Mouse (Mus musculus) kidney, adult 2 months (tissue): ENCODE measurements around the gene Ppfia3. TPM values are rescaled to one million over a fixed set of nuclear protein-coding genes. Genes with fewer than 3 reads are reported as not detected.

ENCODE experiments used
- DNase-seq: peaks from one replicate; pipeline ENCODE4 v3.0.0; 2021
- H3K27ac ChIP-seq: fragments of 200-500 bp; 2 replicates; pipeline ENCODE4 v1.5.1; 2012; ENCODE audit warnings: low read depth, low read length, control low read depth, inconsistent platforms; ENCODE audit not compliant: insufficient read depth
- H3K27me3 ChIP-seq: fragments of 200-500 bp; replicated peaks from 2 replicates; pipeline ENCODE4 v1.6.1; 2012; ENCODE audit warnings: mild to moderate bottlenecking, moderate library complexity, low read length, inconsistent platforms; ENCODE audit not compliant: control insufficient read depth, insufficient read depth
- H3K36me3 ChIP-seq: fragments of 200-500 bp; 2 replicates; pipeline ENCODE4 v1.6.1; 2012; ENCODE audit warnings: mild to moderate bottlenecking, moderate library complexity, low read length, inconsistent platforms; ENCODE audit not compliant: control insufficient read depth, insufficient read depth
- H3K4me1 ChIP-seq: fragments of 200-500 bp; 2 replicates; pipeline ENCODE4 v1.6.1; 2011; ENCODE audit warnings: low read length; ENCODE audit not compliant: control insufficient read depth, insufficient read depth
- H3K4me3 ChIP-seq: fragments of 200-500 bp; 2 replicates; pipeline ENCODE4 v1.5.1; 2011; ENCODE audit warnings: mild to moderate bottlenecking, low read depth, low read length, control low read depth; ENCODE audit not compliant: insufficient read depth
- CTCF ChIP-seq: fragments of 200-500 bp; conservative IDR thresholded peaks from 2 replicates; pipeline ENCODE4 v1.5.1; 2011; ENCODE audit warnings: low read depth, mild to moderate bottlenecking, control low read depth, low read length, moderate library complexity, mixed read lengths; ENCODE audit not compliant: insufficient read depth, insufficient read length
- POLR2A ChIP-seq: fragments of 200-500 bp; IDR thresholded peaks from one replicate; pipeline ENCODE4 v1.6.1; 2011; ENCODE audit warnings: low read depth, low read length, control low read depth
- WGBS: fragments of 180-500 bp; shearing (Covaris S2); methylation state at CpG from one replicate; pipeline ENCODE4 v1.1.7; 2018; 5-methylcytosine and 5-hydroxymethylcytosine counted together
- polyA plus RNA-seq: library from polyadenylated mRNA; depleted of rRNA; stranded (reverse); fragments of >200 nt; gene quantifications from 2 replicates; pipeline ENCODE4 v1.2.3, GENCODE M21; 2012; rRNA removed

Ppfia3 gene
- polyA plus RNA-seq, 1 experiment, result 0.64 TPM

DNA sequence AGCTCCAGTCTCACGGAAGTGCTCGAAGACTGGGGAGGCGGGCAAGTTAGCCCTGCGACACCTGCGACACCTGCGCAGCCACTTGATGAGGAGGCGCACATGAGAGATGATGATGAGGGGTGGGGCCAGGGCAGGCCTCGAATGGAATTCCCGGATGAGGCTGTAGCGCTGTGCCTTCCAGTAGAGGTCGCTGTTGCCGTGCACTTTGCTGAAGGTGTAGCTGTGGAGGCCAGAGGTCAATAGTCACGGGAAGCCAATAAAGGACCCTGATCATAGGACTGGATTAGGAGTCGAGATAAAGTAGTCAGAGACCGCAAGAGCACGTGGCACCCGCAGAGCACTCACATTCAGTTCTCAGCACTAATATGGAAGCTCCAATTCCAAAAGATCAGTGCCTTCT is 61.5 kb downstream of the Ppfia3 start:
- Histone ChIP-seq H3K4me1 (no peaks in the 10 kb centered on the region), H3K27me3 (no peaks in the 10 kb centered on the region), H3K27ac (no peak overlapping the region), H3K36me3 (no peaks in the 10 kb centered on the region), H3K4me3 (no peak overlapping the region)
- TF ChIP-seq POLR2A (no peak), CTCF (peak; percentile 93)
- WGBS, result 24% methylated on average over 17 of the region's 17 CpGs
- peak; percentile 70 for DNase-seq

DNA sequence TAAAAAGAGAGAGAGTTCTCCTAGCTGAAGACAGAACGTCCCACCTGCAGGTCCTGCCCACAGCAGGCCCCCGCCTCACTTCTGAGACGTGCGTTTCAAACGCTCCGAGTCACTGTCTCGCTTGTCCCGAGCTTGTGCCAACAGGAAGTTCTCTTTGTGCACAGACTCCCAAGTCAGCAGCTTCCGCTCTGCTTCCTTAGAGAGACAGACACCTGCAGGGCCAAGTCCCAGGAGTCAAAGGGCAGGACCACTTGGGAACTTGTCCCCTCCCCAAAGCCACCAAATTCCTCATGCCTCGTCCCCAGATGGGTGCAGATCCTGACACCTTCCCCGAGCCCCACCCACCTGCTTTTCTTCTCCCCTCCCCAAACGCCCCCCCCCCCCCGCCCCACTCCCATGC is 62.0 kb downstream of the Ppfia3 start:
- Histone ChIP-seq H3K27ac (no peak overlapping the region), H3K36me3 (no peaks in the 10 kb centered on the region), H3K27me3 (no peaks in the 10 kb centered on the region), H3K4me1 (no peaks in the 10 kb centered on the region), H3K4me3 (no peak overlapping the region)
- WGBS, result 44% methylated on average over 12 of the region's 13 CpGs
- TF ChIP-seq CTCF, result no peak
- TF ChIP-seq POLR2A, result no peak
- no peak for DNase-seq

DNA sequence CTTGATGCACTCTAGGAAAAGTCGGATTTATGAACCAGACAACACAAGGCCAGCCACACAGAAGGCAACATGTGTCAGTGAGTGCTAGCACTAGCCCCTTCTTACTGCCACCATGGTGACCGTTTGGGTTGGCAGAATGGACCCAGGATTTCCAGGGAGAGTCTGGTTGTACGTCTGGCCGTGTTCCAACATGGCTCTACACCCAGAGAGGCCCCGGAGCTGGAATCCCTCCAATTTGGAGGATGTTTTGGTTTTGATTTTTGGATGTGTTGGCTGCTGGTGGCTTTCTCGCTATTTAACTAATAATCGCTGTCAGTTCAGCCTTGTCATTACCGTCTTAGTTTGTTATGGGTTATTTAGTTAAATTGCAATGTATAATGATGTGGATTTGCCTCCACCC is 64.2 kb downstream of the Ppfia3 start:
- Histone ChIP-seq H3K36me3 (no peaks in the 10 kb centered on the region), H3K4me1 (no peaks in the 10 kb centered on the region), H3K27me3 (no peaks in the 10 kb centered on the region), H3K4me3 (no peak overlapping the region), H3K27ac (no peak overlapping the region)
- no peak for TF ChIP-seq POLR2A
- TF ChIP-seq CTCF, result no peak
- WGBS, result 75% methylated on average over 8 of the region's 8 CpGs
- DNase-seq, result no peak

DNA sequence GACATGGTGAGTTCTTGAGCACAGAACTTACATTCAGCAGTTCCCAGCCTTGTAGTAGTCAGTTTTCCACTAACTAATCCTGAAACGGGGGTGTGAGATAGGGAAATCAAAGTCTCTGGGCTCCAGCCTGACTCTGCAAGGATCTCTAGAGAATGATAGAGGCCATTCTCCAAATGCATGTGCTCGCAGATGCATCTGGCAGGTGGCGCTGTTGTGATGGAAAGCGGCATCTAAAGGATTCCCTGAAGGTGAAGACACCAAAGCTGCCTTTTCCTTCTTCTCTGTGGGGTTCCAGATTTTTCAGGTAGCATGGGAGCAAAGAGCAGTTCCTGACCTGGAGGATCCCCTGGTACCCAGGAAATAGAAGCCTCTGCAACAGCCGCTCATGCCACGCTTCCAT is 66.5 kb downstream of the Ppfia3 start:
- H3K4me1 ChIP-seq, result no peaks in the 10 kb centered on the region
- H3K27me3 ChIP-seq, result no peaks in the 10 kb centered on the region
- H3K27ac ChIP-seq, result no peak overlapping the region
- WGBS, result 16% methylated on average over 6 of the region's 6 CpGs
- H3K4me3 ChIP-seq, result no peak overlapping the region
- no peaks in the 10 kb centered on the region for H3K36me3 ChIP-seq
- peak; percentile 74 for DNase-seq
- no peak for TF ChIP-seq POLR2A
- peak; percentile 79 for TF ChIP-seq CTCF

DNA sequence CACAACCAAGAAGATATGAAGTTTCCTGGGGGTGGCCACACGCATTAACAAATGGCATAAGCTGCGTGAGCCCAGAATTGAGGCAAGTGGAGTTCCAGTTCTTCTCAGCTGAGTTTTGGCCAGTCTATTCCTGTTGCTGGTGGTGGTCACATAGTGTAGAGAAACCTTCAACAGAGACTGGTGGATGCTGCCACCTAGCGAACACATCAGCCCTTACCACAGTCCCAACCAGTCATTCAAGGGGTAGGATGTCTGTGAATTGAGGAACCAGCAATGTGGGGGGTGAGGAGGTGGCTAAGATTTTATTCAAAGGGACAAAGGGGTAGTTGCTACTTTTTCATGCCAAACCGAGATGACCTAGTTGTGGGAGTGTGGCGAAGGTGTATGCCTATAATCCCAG is 67.1 kb downstream of the Ppfia3 start:
- Histone ChIP-seq H3K27ac (no peak overlapping the region), H3K4me3 (no peak overlapping the region), H3K36me3 (no peaks in the 10 kb centered on the region), H3K4me1 (no peaks in the 10 kb centered on the region), H3K27me3 (no peaks in the 10 kb centered on the region)
- TF ChIP-seq CTCF (peak; percentile 92), POLR2A (no peak)
- peak; percentile 49 for DNase-seq
- WGBS, result 6% methylated on average over 5 of the region's 5 CpGs

DNA sequence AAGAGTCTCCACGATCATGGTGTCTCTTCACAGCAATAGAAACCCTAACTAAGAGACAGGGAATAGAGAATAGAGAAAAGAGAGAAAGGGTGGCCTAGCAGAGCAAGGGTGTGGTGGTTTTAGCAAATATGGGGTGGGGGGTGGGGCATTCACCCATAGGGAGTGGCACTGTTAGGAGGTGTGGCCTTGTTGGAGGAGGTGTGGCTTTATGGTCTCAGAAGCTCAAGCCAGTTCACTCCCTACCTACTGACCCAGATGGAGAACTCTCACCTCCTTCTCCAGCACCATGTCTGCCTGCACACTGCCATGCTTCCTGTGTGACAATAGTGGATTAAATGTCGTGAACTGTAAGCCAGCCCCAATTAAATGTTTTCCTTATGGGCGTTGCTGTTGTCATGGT is 69.3 kb downstream of the Ppfia3 start:
- Histone ChIP-seq H3K36me3 (no peaks in the 10 kb centered on the region), H3K4me3 (no peak overlapping the region), H3K27ac (no peak overlapping the region), H3K4me1 (no peaks in the 10 kb centered on the region), H3K27me3 (no peaks in the 10 kb centered on the region)
- DNase-seq, result no peak
- 56% methylated on average over 3 of the region's 3 CpGs for WGBS
- no peak for TF ChIP-seq POLR2A
- no peak for TF ChIP-seq CTCF

DNA sequence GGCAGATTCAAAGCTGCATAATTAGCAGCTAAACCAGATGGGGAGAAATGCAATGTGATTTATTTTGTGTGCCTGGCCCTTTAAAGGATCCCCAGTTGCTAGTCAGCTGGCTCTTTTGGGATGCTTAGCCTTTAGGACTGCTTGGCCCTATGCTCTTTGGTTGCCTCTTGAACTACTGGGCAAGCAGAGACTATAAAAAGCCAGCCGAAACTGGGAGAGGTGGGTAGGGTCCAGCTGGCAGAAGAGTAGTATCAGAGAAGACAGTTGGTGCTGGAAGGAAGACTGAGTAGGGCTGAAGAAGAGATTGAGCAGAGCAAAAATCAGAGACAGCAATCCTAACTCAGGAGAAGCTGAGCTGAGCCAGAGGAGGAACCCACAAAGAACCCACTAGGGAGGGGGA is 70.2 kb downstream of the Ppfia3 start:
- H3K27ac ChIP-seq, result no peak overlapping the region
- no peaks in the 10 kb centered on the region for H3K4me1 ChIP-seq
- no peak for TF ChIP-seq POLR2A
- TF ChIP-seq CTCF, result no peak
- no peaks in the 10 kb centered on the region for H3K27me3 ChIP-seq
- H3K36me3 ChIP-seq, result no peaks in the 10 kb centered on the region
- DNase-seq, result no peak
- no peak overlapping the region for H3K4me3 ChIP-seq
- 76% methylated on average over 1 of the region's 1 CpGs for WGBS

Other genes starting within 250 kb of the Ppfia3 start
- gene Rps11, start 242.6 kb downstream of the Ppfia3 start, polyA plus RNA-seq, result 176 and 310 TPM in 2 replicates
- 1,329 and 1,360 TPM in 2 replicates for gene Rpl13a, start 238.3 kb downstream of the Ppfia3 start, polyA plus RNA-seq
- 5.6 TPM in 2 replicates for gene Gm45713, start 230.8 kb downstream of the Ppfia3 start, polyA plus RNA-seq
- 36.8 and 37.7 TPM in 2 replicates for gene Flt3l, start 230.6 kb downstream of the Ppfia3 start, polyA plus RNA-seq
- 80.3 and 84.9 TPM in 2 replicates for gene Pih1d1, start 212.7 kb downstream of the Ppfia3 start, polyA plus RNA-seq
- gene Aldh16a1, start 212.4 kb downstream of the Ppfia3 start, polyA plus RNA-seq, result 106 and 119 TPM in 2 replicates
- not detected in 2 replicates for gene Slc17a7, start 203.1 kb downstream of the Ppfia3 start, polyA plus RNA-seq
- gene Gfy, start 187.4 kb downstream of the Ppfia3 start, polyA plus RNA-seq, result not detected in 2 replicates
- not detected in 2 replicates for gene Pth2, start 186.0 kb downstream of the Ppfia3 start, polyA plus RNA-seq
- 0.04 and 0.05 TPM in 2 replicates for gene Ccdc155, start 162.1 kb downstream of the Ppfia3 start, polyA plus RNA-seq
- gene Dkkl1, start 154.9 kb downstream of the Ppfia3 start, polyA plus RNA-seq, result 0.39 and 0.54 TPM in 2 replicates
- gene Tead2, start 151.3 kb downstream of the Ppfia3 start, polyA plus RNA-seq, result 10.0 and 13.2 TPM in 2 replicates
- 7.9 and 30.1 TPM in 2 replicates for gene Cd37, start 127.9 kb downstream of the Ppfia3 start, polyA plus RNA-seq
- gene Slc6a16, start 125.9 kb downstream of the Ppfia3 start, polyA plus RNA-seq, result 0.05 TPM in 1 of 2 replicates, not detected in the other
- gene Slc6a21, start 89.5 kb downstream of the Ppfia3 start, polyA plus RNA-seq, result 0.14 and 0.19 TPM in 2 replicates
- gene Trpm4, start 33.2 kb downstream of the Ppfia3 start, polyA plus RNA-seq, result 17.9 and 18.2 TPM in 2 replicates
- 0.14 and 3.2 TPM in 2 replicates for gene Hrc, start 31.7 kb downstream of the Ppfia3 start, polyA plus RNA-seq
- gene Lin7b, start 3.6 kb upstream of the Ppfia3 start, polyA plus RNA-seq, result 2.7 and 3.9 TPM in 2 replicates
- 137 and 138 TPM in 2 replicates for gene Snrnp70, start 28.7 kb upstream of the Ppfia3 start, polyA plus RNA-seq
- 0.07 and 0.91 TPM in 2 replicates for gene Kcna7, start 38.6 kb upstream of the Ppfia3 start, polyA plus RNA-seq
- gene Ntf5, start 46.7 kb upstream of the Ppfia3 start, polyA plus RNA-seq, result 0.44 and 0.58 TPM in 2 replicates
- gene Lhb, start 53.8 kb upstream of the Ppfia3 start, polyA plus RNA-seq, result not detected in 2 replicates
- gene Gys1, start 67.8 kb upstream of the Ppfia3 start, polyA plus RNA-seq, result 57.4 and 61.2 TPM in 2 replicates
- gene Ruvbl2, start 71.1 kb upstream of the Ppfia3 start, polyA plus RNA-seq, result 36.3 and 42.7 TPM in 2 replicates
- gene Ftl1, start 92.9 kb upstream of the Ppfia3 start, polyA plus RNA-seq, result 6,932 and 8,155 TPM in 2 replicates
- 104 and 112 TPM in 2 replicates for gene Bax, start 99.9 kb upstream of the Ppfia3 start, polyA plus RNA-seq
- gene Tulp2, start 114.9 kb upstream of the Ppfia3 start, polyA plus RNA-seq, result 0.20 and 0.46 TPM in 2 replicates
- gene Gm45808, start 119.8 kb upstream of the Ppfia3 start, polyA plus RNA-seq, result 1.1 and 1.2 TPM in 2 replicates
- gene Dhdh, start 121.8 kb upstream of the Ppfia3 start, polyA plus RNA-seq, result 6.0 and 6.1 TPM in 2 replicates
- 397 and 405 TPM in 2 replicates for gene Nucb1, start 143.4 kb upstream of the Ppfia3 start, polyA plus RNA-seq
- gene Ppp1r15a, start 159.2 kb upstream of the Ppfia3 start, polyA plus RNA-seq, result 26.6 and 28.2 TPM in 2 replicates
- 4.6 and 5.9 TPM in 2 replicates for gene Plekha4, start 159.3 kb upstream of the Ppfia3 start, polyA plus RNA-seq
- 43.9 and 48.3 TPM in 2 replicates for gene Hsd17b14, start 187.9 kb upstream of the Ppfia3 start, polyA plus RNA-seq
- gene Bcat2, start 203.1 kb upstream of the Ppfia3 start, polyA plus RNA-seq, result 185 and 188 TPM in 2 replicates
- not detected in 2 replicates for gene Fgf21, start 248.5 kb upstream of the Ppfia3 start, polyA plus RNA-seq